Mouse (Mus musculus) cerebellum, postnatal 36 days (tissue): ENCODE data around the gene Pld4.

Source experiments
- DNase-seq, 2 experiments: peaks; one replicate each; pipeline ENCODE4 v3.0.0; 2021 to 2022; ENCODE audit warnings: mixed read lengths in 2 of 2

Pld4 gene

GRCm38 (mm10) chr12:112767036-112767890 is 6.8 kb downstream of the Pld4 start:
- DNase-seq: peak in 1 of 2 experiments; percentile 1

- DNase-seq: peak in 1 of 2 experiments; percentile 0
Measured at GRCm38 (mm10) chr12:112768166-112768565, 7.7 kb downstream of the Pld4 start.

DNA sequence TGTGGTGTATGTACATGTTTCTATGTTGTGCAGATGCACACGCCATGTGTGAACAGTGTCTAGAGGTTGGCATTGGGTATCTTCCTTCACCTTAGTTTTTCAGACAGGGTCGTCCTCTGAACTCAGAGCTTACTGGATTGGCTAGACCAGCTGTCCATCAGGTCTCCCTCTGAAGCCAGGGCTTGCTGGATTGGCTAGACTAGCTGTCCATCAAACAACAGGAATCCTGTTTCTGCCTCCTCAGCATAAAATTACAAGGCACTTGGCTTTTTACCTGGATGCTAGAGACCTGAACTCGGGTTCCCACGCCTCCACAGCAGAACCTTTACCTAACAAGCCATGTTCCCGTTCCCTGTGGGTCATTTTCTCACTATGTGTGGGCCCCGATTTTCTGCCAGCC is 8.6 kb downstream of the Pld4 start:
- DNase-seq: peak in 1 of 2 experiments; percentile 4

DNA sequence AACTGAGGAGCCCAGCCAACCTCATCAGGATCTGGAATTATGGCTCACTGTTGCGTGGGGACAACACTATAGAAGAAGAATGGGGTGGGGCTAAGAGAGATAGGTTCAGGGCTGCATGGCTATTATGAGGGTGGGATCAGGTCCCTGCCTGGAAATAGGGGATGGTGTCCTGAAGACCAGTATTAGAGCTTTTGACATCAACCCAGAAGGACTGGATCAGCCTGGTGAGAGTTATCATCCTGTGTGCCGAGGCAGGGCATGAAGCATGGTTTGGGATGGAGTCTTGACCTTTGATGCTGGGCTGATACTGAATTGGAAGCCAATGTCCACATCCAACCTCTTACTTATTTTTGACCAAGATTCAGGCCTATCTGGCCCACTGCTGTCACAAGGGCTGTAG is 9.3 kb downstream of the Pld4 start:
- DNase-seq: peak in 1 of 2 experiments; percentile 0

- peak in 1 of 2 experiments; percentile 1 for DNase-seq
Measured at GRCm38 (mm10) chr12:112770396-112770795, 9.9 kb downstream of the Pld4 start.

DNA sequence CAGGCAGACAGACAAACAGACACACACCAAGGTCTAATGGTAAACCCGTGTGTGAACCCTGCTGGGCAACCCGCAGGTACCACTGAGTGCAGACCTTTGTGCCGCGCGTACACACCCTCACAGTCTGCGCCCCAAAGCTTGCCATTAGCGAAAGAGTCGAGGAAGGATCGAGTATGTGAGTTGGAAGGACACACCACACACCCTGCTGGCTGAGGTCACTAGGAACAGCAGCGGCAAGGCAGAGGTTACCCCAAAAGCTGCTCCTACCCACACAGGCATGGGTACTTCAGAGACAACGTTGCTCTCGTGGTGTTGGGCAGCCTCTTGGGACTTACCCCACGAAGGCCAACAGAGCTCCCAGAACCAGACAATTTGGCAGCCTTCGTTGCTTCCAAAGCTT is 11.9 kb downstream of the Pld4 start:
- DNase-seq: peak in 1 of 2 experiments; percentile 0

- peak in 1 of 2 experiments; percentile 0 for DNase-seq
Measured at GRCm38 (mm10) chr12:112773366-112773765, 12.9 kb downstream of the Pld4 start.

GRCm38 (mm10) chr12:112774026-112774425 is 13.6 kb downstream of the Pld4 start:
- DNase-seq: no peak

- no peak for DNase-seq
Measured at GRCm38 (mm10) chr12:112774481-112774880, 14.0 kb downstream of the Pld4 start.

- DNase-seq: no peak
Measured at GRCm38 (mm10) chr12:112791026-112791425, 30.6 kb downstream of the Pld4 start.

GRCm38 (mm10) chr12:112793601-112794355 is 33.3 kb downstream of the Pld4 start:
- DNase-seq: no peak

DNA sequence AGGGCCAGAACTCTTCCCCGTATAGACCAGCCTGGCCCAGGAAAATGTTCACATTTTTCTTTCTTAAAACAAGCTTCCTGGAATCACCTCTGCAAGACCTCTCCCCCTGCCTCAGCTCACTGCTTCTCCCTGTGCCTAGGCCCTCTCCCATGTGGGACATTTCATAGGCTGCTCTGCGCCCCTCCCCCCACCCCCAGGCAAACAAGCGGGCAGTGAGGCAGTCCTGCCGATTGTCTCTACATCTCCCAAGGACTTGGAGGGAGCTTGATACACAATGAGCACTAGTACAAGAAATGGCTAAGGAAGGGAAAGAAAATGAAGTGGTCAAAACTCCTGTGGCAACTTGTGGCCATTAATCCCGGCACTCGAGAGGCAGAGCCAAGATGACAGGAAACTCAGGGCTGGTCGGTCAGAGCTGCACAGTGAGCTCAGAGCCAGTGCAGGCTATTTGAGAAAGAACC is 33.9 kb downstream of the Pld4 start:
- no peak for DNase-seq

GRCm38 (mm10) chr12:112794998-112795397 is 34.5 kb downstream of the Pld4 start:
- no peak for DNase-seq

DNA sequence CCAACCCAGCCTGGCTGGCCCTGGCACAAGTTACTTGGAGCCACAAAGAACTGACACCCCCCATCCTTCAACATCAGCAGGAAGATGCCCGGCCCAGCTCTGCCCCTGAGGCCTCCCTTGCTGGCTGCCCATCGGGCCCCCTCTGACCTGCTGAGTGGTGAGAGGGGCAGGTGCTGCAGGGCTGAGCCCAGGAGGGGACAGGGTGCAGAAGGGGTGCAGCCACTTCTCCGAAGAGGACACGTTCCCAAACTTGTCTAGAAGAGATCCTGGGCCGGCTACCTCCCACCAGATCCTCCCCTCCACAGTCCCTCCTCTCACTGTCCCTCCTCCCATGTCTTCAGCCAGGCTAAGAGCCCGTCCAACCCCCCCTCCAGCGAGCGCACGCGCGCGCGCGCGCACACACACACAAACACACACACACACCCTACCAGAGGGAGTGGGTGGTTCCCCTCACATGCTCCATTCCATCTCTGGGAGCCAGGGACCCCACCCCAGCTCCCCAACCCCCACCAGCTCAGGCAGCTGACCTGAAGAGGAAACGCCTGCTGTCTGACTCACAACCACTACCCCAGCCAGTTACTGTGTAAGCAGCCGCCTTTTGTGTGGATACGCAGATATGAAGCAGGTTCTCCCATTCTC is 35.1 kb downstream of the Pld4 start:
- no peak for DNase-seq

GRCm38 (mm10) chr12:112796551-112797510 is 36.4 kb downstream of the Pld4 start:
- DNase-seq: no peak

- no peak for DNase-seq
Measured at GRCm38 (mm10) chr12:112797672-112798331, 37.3 kb downstream of the Pld4 start.

DNA sequence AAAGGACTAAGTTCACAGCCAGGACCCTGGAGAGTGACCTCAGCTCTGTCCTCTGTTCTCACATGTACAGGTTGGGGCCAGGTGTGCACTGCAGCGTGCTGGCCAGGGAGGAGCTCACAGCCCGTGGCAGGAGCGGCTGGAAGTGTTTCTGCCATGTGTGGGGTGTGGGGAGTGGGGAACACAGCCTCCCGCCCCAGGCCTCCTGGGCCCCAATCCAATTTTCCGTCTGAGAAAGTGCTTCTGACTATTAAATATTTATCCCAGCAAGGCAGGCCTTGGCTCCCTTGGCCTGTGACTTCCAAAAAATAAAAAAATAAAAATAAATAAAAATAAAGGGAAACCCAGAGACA is 37.9 kb downstream of the Pld4 start:
- DNase-seq: peak in 1 of 2 experiments; percentile 5

DNA sequence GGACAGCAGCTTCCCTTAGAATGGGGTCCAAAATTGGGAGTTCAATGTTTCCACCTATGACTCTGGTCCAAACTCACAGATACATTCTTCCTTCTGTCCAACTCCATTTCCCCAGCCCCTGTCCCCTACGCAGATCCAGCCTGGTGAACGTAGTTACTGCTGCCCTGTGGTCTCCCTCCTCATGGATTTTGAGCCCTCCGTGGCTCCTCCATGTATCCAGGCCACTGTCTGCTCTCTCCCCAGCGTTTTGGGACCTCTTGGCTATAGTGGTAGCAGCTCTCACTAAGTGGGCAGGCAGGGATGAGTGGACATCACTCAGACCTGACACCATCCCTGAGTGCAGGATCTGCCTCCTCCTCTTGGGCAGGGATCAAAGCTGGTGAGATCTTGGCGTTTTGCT is 38.3 kb downstream of the Pld4 start:
- DNase-seq: no peak

GRCm38 (mm10) chr12:112799237-112799970 is 38.9 kb downstream of the Pld4 start:
- DNase-seq: peak in 1 of 2 experiments; percentile 2

GRCm38 (mm10) chr12:112800476-112800875 is 40.0 kb downstream of the Pld4 start:
- peak; percentile 73 to 76 for DNase-seq
